Mouse (Mus musculus) MEL (cell line): ENCODE data around the gene Ctdspl.

ENCODE experiments used
- BHLHE40 ChIP-seq: IDR thresholded peaks from 2 replicates; pipeline ENCODE4 v1.6.1; 2012; ENCODE audit warnings: low read depth, mild to moderate bottlenecking, inconsistent platforms, low read length, improper control_type of control experiment, borderline replicate concordance
- CHD2 ChIP-seq: IDR thresholded peaks from 2 replicates; pipeline ENCODE4 v1.6.1; 2011; ENCODE audit warnings: low read length, improper control_type of control experiment
- MAFK ChIP-seq: IDR thresholded peaks from 2 replicates; pipeline ENCODE4 v1.6.1; 2011; ENCODE audit warnings: low read depth, mild to moderate bottlenecking, low read length, improper control_type of control experiment, borderline replicate concordance
- NELFE ChIP-seq: IDR thresholded peaks from 2 replicates; pipeline ENCODE4 v1.6.1; 2011; ENCODE audit warnings: low read depth, low read length, improper control_type of control experiment
- POLR2A ChIP-seq, 2 experiments: IDR thresholded peaks; 2 replicates each; pipeline ENCODE4 v1.6.1; 2011 to 2012; ENCODE audit warnings: low read length in 2 of 2, mild to moderate bottlenecking in 2 of 2, control low read depth in 1 of 2, improper control_type of control experiment in 1 of 2, low read depth in 1 of 2, moderate library complexity in 1 of 2; ENCODE audit not compliant: control insufficient read depth in 1 of 2, insufficient read depth in 1 of 2, poor library complexity in 1 of 2
- RCOR1 ChIP-seq: IDR thresholded peaks from 2 replicates; pipeline ENCODE4 v1.6.1; 2012; ENCODE audit warnings: low read depth, mild to moderate bottlenecking, inconsistent platforms, low read length, improper control_type of control experiment
- SIN3A ChIP-seq: IDR thresholded peaks from 2 replicates; pipeline ENCODE4 v1.6.1; 2012; ENCODE audit warnings: low read length, improper control_type of control experiment, inconsistent platforms
- SMC3 ChIP-seq: IDR thresholded peaks from 2 replicates; pipeline ENCODE4 v1.6.1; 2011; ENCODE audit warnings: low read depth, low read length, improper control_type of control experiment
- TBP ChIP-seq: IDR thresholded peaks from 2 replicates; pipeline ENCODE4 v1.8.0; 2011; ENCODE audit warnings: low read depth, low read length, improper control_type of control experiment
- UBTF ChIP-seq: IDR thresholded peaks from 2 replicates; pipeline ENCODE4 v1.6.1; 2012; ENCODE audit warnings: low read depth, mild to moderate bottlenecking, inconsistent platforms, low read length, improper control_type of control experiment, moderate library complexity, borderline replicate concordance; ENCODE audit not compliant: insufficient read depth
- ZC3H11A ChIP-seq: IDR thresholded peaks from 2 replicates; pipeline ENCODE4 v1.6.1; 2012; ENCODE audit warnings: low read depth, mild to moderate bottlenecking, inconsistent platforms, low read length, improper control_type of control experiment

DNA sequence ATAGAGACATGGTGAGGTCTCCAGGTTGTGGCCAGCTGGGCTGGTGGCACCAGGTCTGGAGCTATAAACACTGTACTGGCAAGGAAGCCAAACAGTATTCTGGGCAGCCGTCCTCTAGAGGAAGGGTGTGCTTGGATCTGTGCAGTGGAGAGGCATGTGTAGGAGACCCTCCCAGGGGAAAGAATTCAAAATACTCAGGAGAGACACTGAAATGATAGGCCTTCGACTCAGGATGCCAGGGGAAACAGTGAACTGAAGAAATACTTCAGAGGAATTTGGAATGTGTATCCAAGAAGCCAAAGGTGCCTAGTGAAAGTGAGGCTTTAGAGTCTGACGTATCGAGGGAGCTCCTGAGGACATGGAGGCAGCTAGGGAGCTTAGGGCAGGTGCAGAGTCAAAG, 23.4 kb downstream of the Ctdspl start:
- no peak for TF ChIP-seq TBP
- TF ChIP-seq NELFE = no peak
- TF ChIP-seq MAFK = no peak
- TF ChIP-seq POLR2A (IDR thresholded peaks at IDR 0.05; ENCODE audit: control insufficient read depth in 1 of 2, insufficient read depth in 1 of 2, low read depth in 1 of 2, low read length in 2 of 2, poor library complexity in 1 of 2) = no peak
- no peak for TF ChIP-seq BHLHE40
- no peak for TF ChIP-seq RCOR1
- TF ChIP-seq CHD2 = no peak
- TF ChIP-seq SMC3 = no peak
- no peak for TF ChIP-seq SIN3A
- no peak for TF ChIP-seq ZC3H11A
- no peak for TF ChIP-seq UBTF
